Mouse (Mus musculus) left cerebral cortex, adult 9 months (tissue): ENCODE data around the gene Dzip1l.
"Not testable (repeated sequence)": the region's sequence is repeated elsewhere in the genome, so short reads cannot be mapped to it uniquely, and the experiment has no call there.

Experiments
- DNase-seq, 2 experiments: peaks; one replicate each; pipeline ENCODE4 v3.0.0; 2022; ENCODE audit warnings: low spot score in 2 of 2

Dzip1l gene

DNA sequence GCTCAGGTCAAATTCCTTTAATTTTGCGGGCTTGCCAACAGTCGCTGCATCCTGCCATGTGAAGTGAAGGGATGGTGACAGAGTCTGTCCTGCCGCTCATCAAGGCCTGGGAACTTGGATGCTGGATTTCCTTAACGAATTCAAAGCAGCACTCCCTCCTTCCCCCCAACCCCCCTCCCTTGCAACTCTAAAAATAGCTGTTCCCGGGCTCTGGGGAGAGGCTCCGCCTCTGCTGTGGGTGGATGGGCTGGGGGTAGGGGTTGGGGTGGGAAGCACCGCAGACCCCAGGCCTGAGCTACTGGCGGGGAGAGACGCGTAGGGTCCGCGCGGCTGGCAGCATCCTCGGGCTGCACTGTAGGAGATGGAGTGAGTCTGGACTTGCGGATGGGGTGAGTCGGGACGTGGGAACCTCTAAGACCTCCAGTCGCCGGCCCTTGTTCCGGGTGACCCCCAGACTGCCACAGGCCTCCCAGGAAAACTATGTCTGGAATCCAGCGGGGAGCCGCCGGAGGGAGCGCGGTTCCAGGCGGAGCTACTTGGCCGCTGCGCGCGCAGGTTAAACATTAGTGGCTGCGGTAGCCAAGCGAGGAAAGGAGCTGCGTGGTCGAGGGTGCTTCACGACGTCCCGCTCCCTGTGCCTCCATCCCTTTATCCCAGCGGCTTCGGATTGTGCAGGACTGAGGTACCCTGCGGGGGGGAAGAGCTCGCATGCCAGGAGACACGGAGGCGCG is at the start of gene Dzip1l:
Dzip1l (plus strand) TSS at position 216 of the 731 bp plus-strand sequence.
- DNase-seq: peak in 1 of 2 experiments; percentile 69

DNA sequence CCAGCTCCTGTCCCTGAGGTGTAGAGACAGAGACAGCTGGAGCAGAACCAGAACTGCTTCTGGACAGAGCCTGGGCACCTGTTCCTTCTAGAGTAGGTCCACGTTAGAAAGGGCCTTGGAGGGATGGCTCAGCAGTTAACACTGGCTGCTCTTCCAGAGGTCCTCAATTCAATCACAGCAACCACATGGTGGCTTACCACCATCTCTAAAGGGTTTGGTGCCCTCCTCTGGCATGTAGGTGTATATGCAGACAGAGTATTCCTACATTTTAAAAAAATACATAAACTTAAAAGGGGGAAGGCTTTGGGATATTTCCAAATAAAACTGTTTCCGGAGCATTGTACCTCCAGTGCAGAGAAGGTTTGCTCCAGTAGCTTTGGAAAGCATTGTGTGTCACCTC is 48.6 kb upstream of the Dzip1l start:
- DNase-seq: peak in 1 of 2 experiments; percentile 29

DNA sequence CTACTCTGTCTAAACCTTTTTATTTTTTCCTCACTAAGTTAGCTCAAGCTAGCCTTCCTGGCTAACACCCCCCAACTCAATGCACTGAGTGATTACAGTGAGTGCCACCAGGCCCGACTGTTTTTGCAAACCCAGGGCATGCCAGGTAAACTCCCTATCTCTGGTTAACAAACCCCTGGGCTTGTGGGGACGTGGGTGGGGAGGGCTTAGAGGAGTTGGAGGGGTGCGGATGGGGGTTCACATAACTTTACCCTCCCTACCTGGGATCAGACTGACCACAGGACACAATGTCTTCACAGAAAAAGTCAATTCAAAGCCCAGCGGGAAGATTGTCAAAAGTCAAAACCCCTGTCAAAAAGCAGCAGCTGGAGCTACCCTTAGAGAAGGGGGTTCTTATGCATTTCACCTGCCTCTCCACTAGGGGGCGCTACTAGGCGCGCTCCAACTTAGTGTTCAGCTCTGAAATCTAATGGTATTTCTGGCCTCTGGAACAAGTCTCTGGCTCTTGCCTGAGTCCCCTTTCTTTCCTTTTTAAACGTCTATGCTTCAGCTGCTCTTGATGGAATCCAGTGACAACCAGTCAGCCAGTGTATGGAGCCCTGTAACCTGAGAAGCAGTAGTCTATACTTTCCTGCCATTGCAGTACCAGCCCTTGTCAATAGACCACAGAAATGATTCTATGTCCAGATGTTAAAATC is 41.6 kb upstream of the Dzip1l start:
- peak in 1 of 2 experiments; percentile 34 for DNase-seq

DNA sequence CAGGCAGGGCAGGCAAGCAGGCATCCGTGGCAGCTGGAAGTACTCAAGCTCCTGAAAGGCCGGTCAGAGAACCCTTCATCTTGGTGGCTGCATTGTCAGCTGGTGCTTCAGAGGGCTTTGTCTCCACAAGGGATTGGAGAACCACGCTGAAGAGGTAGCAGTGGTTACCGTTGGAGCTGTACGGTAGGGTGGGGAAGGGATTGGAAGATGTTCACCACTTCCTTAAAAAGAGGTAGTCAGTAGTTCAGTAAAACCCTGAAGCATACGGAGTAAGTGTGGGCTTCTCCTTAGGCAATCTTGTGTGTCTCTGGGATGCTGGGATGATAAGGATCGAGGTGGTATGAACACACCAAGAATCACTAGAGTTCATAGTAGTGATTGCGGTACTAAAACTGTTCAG is 38.2 kb upstream of the Dzip1l start:
- no peak for DNase-seq

DNA sequence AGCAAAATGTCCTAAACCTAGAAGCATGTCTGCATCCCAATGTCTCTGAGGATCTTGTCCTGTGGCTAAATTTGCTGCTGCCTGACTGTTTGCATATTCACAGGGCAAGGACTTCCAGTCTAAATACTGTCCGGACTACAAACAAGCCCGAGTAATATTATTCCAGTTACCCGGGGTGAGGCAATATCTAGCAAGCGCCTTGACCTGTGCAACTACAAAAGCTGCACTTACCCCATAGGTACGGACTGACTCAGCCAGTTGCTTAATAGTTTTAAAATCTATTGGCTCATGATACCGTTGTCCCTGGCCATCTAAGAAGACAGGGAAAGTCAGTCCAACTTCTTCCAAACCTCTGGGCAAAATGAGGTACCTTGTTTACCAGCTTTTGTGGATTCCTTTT is 30.2 kb upstream of the Dzip1l start:
- not testable (repeated sequence) for DNase-seq

DNA sequence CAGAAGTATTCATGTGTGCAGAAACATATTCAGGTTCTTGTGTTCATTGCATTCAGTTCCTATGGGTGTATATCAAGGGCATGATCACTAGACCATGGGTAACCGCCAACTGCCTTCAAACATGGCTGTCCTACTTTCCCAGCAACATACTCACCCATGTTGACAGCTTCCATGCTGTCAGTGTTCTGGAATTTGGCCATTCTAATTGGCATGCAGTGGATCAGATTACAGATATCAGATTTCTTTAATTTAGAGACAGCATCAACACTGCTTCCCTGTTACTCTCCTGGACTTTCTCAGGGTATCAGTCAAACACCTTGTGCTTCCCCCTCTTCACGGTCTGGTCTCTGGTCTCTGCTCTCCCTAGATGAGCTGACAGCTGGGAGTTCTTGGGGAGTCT is 25.7 kb upstream of the Dzip1l start:
- no peak for DNase-seq

DNA sequence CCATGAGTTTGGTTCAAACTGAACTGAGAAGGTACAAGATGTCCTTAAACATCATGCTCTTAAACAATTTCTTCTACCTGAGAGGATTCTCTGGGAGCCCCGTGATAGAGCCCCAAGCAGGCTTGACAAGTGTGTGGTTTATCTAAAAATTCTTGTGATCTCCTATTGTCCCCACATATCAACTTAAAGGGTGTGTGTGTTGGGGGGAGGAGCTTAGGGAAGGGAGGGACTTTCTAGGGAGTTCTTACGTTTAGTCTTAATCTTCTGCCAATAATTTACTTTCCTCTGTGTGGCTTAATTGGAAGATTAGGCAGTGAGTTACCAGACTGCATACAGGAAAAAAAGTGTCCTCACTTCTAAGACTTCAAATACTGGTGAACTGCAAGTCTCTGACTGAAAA is 17.1 kb upstream of the Dzip1l start, which contains the start of gene A4gnt:
A4gnt (plus strand) TSS at position 301 of the 400 bp plus-strand sequence.
- DNase-seq: no peak

DNA sequence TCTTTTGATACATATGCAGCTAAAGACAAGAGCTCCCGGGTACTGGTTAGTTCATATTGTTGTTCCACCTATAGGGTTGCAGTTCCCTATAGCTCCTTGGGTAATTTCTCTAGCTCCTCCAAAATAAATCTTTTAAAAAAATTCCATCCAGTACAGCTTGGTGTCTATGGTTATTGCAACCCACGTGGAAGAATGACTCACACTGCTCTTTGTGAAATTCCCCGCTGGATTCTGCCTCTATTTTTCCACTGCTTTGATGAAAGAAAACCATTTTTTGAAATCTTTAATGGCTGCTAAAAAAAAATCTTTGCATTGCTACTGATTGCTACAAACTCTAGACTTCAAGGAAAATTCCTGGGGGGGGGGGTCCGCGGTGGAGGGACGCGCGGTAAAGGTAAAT is 9.6 kb upstream of the Dzip1l start:
- DNase-seq: peak in 1 of 2 experiments; percentile 23

DNA sequence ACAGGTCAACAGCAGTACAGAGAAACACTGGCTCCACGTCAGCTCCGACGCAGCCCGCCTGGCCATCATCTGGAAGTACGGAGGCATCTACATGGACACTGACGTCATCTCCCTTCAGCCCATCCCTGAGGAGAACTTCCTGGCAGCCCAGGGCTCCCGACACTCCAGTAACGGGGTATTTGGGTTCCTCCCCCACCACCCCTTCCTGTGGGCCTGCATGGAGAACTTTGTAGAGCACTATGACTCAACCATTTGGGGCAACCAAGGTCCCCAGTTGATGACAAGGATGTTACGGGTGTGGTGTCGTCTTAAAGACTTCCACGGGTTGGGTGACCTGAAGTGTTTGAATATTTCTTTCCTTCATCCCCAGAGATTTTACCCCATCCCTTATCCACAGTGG is 9.1 kb upstream of the Dzip1l start:
- no peak for DNase-seq

DNA sequence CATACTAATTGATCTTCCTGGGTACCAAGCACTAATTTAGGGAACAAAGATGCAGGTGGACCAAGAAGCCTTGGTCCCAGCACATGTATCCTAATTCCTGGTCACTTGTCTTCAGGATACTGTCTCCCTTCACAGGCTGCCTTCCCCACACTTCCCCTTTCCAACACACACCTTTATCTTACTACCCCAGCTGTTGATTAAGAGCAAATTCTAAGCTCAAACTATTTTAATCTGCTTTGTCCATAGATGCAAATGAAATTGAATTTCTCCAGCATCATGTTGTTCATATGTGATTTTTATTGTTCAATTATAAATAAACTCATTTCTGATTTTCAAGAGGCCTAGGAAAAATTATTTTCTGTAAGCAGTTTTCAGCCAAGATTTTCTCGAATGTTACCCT is 7.3 kb upstream of the Dzip1l start:
- DNase-seq: no peak

DNA sequence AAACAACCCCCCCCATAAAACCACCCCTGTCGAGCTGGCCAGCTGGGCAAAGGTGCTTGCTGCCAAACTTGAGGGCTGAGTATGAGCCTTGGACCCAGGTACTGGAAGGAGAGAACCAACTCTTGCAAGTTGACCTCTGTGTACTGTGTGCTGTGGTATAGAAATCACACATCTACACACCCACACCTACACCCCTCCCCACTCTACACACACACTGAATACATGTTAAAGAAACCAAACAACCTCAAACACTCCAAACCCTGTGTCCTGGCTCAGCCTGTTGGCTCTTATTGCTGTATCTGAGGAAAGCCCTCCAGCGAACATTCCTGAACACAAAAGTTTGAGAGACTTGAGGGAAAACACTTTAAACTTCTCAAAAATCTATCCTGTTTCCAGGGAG is 6.3 kb upstream of the Dzip1l start:
- DNase-seq: no peak

DNA sequence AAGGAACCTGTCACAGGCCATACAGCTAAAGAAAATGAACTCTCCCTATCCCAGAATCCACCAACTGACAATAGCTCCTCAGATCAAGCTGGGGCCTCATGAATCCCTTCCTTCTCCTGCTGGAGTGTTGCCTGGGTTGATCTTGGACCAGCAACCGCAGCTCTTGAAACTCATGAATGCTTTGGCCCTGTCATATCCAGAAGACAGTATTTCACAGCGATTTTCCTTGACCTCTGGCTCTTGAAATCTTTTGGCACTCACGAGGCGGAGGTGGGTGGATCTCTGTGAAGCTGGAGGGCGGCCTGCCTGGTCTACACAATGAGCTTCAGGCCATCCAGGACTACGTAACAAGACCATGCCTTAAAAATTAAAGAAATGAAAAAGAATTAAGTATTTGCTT is 5.2 kb upstream of the Dzip1l start:
- no peak for DNase-seq

DNA sequence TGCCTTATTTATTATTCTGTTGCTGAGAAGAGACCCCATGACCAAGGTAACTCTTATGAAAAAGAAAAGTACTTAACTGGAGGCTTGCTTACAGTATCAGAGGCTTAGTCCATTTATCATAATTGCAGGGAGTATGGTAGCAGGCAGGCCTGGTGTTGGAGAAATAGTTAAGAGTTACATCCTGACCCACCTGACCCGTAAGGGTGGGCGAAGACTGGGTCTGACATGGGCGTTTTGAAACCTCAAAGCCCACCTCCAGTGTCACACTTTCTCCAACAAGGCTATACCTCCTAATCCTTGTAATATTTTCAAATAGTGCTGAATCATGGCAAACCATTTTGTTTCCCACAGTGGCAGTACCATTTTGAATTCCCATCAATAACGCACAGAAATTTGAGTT is 715 bp upstream of the Dzip1l start:
- DNase-seq: no peak

DNA sequence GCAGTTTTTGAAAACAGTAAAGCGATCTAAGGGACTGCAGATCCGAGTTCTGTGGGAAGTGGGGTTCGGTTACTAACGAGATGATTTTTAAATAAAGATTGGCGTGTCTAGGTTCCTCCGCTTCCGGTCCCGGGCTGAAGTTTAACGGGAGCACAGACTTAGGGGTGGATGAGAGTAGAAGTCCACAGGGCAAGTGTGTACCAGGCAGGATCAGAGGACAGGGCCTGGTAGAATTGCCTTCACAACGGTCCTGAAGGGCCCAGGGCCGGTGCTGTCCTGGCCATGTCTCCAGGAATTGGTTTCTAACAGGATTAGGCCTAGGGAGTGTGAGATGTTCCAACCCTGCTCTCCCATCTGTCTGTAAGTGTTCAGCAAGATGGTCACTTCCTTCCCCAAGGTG is 775 bp downstream of the Dzip1l start:
- no peak for DNase-seq

DNA sequence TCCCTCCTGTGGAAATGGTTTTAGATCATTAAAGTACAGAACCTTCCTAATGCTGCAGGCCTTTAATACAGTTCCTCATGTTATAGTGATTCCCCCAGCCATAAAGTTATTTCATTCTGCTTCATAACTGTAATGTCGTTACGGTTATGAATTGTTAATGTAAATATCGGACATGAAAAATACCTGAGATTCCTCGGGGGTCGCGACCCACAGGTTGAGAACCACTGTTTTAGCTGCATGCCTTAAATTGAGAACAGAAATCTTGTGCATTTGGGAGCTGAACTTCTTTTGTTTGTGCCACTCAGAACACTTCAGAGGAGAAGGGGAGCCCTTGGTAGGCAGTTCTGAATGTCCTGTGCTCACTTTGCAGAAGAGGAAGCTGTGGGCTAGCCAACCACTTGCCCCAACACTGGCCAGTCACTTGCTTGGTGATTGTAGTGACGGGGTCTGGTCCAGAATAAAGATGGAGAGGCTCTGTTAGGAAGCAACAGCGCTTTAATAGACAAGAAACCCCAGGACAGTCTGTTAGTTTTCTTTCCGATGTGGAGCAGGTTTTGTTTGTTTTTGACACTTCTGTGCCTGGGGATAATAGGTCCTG is 1.3 kb downstream of the Dzip1l start:
- peak in 1 of 2 experiments; percentile 20 for DNase-seq

DNA sequence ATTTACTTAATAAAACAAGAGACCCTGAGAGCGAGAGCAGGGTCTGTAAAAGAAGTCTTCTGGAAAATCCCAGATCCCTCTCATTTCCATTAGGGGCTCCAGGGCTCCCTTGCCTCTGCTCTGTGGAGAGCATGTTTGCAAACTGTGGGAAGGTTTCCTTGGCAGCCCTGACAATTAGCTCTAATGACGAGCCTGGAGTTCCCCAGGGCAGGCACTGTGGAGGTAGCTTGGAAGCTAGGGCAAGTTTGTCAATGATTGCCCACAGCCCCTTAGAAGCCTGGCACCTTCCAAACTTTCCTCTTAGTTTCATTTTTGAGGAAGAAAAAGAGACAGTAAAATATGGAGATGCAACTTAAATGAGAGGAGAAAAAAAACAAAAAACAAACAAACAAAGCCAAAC is 2.5 kb downstream of the Dzip1l start:
- DNase-seq: peak in 1 of 2 experiments; percentile 20

DNA sequence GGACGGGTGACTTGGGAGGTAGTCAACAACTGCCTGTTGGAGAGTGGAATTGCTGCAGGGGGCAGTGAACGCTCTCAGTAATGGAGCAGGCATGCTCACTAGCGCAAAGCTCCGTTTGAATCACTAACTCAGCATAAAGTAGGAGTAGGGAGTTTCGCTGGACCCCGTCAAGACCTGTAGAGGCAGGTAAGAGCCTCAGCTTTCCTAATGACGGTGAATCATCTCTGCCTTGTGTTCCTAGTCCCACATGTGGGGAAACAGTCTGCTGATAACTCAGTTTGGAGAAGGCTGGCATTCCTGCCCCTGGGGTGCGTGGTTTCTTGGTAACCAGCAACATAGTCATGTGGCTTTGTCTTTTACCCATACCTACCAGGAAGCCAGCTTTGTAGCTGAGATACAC is 3.0 kb downstream of the Dzip1l start:
- no peak for DNase-seq

DNA sequence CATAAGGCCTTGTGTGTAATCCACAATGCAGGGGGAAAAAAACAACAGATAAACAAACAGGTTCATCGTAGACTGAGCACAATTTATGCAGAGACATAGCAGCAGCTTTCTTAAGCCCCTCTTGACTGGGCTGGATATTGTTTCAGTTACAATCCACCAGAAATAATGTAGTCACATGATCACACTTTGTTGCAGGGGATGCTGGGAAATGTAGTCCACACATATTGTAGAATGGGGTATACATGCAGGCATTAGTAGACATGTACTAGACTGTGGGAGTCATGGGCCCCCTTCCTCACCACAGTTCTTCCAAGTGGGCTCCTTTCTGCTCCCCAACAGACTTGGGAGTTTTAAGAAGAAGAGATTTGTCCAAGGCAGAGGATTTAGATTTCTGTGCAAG is 7.5 kb downstream of the Dzip1l start:
- no peak for DNase-seq

DNA sequence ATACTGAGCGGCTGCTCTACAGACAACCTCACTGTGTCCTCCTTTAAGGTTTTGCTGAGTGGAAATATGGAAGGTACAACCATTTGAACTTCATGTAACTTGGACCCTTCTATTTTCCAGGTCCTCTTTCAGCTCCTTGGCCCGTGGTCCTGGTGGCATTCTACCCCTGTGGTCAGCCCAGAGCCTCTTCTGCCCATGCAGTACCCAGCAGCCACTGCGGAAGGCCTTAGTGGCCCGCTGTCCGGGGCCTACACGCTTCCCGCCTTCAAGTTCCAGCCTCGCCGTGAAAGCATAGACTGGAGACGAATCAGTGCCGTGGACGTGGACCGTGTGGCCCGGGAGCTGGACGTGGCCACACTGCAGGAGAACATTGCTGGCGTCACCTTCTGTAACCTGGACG is 7.9 kb downstream of the Dzip1l start:
- no peak for DNase-seq

DNA sequence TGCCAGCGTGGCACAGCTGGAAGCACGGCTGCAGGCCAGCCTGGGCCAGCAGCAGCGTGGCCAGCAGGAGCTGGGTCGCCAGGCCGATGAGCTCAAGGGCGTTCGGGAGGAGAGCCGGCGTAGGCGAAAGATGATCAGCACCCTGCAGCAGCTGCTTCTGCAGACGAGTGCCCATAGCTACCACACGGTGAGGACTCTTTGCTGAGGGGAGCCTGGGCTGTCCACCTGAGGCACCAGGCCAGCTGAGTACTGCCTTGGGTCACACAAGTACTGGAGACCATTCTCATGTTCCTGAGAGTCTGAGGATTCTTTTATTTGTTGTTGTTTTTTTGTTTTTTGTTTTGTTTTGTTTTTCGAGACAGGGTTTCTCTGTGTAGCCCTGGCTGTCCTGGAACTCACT is 8.4 kb downstream of the Dzip1l start:
- no peak for DNase-seq

DNA sequence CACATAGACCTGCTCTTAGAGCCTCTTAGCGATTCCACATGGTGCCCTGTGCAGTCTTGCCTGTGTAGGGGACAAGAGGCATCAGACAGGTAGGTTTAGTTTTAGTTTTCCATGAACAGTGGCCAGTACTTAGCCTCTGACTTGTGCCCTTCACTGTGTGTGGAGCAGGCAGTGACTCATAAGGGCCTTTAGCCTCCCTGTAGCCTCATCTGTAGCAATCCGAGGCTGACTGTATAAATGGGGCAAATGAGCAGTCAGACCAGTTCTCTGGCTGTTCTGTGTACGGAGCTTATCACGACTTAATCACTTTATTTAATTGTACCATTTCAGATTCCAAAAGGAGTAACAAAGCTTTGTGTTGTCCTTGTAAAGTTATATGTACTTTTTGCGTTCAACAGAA is 10.7 kb downstream of the Dzip1l start:
- DNase-seq: no peak

DNA sequence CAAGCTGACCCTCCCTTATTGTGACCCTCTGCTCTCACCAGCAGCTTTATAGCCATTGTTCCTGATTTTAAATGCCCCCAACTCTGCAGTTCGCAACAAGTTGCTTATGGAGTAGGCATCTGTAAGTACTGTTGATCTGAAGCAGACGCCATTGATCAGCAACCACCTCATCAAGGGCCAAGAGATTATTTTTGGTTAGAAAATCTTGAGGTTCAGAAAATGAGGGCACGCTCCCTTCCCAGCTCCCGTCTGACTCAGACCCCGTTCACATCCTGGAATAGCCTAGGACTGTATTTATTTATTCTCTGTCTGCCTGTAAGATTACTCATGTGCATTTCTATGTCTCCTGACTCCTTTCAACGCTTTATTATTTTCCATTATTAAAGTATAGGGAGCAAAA is 16.1 kb downstream of the Dzip1l start:
- no peak for DNase-seq

DNA sequence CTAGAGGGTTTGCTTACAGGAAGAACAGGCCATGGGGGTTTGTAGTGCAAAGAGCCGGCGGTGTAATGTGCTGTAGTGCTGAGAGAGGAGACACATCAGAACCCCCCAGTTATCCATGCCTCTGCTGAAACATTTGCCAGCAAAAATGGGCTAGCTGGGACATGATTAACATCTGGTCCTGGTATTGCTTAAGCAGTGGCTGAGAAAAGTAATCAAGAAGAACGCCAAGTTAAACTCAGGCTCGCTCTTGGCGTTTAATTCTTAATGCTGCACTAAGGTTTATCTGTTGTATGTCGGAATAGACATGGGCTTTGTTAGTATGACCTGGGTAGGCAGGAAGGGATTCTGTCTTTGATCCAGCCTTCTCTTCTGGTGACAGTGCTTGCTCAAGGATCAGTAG is 16.8 kb downstream of the Dzip1l start:
- no peak for DNase-seq
